Mouse (Mus musculus): ENCODE data around the gene Klf15. TPM values are rescaled to one million over a fixed set of nuclear protein-coding genes. Genes with fewer than 3 reads are reported as not detected.

Klf15 gene
- total RNA-seq, 1 experiment, result 6.4 TPM

DNA sequence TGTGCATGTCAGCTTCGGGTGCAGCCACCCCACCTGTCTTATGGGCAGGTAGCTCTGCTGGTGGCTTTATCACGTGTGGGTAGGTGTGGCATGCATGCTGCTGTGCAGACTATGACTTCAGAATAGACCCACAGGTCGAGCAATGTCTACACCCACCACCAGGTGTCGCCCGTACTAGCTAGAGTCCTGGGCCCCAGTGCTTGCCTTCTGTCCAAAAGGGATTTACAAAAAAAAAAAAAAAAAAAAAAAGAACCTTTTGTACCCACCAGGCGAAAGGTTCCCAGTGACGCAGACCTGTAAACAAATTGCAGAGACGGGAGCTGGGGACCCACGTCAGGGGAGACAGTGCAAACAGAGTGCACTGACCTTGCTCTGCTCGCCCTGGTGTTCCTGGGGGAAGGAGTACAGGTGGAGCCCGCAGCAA is 27.2 kb upstream of the Klf15 start:
- Histone ChIP-seq H3K27ac (ENCODE audit: insufficient read depth, low read depth, low read length, poor library complexity, severe bottlenecking) (peak overlapping the region; percentile 4; the same call in 1 of the 2 replicates), H3K9ac (ENCODE audit: insufficient read depth, low read depth, low read length, poor library complexity, severe bottlenecking) (peak overlapping the region; percentile 52; the same call in 1 of the 2 replicates), H3K9me3 (ENCODE audit: control insufficient read depth, insufficient read depth, low read depth, low read length) (no peaks in the 10 kb centered on the region), H3K36me3 (ENCODE audit: control insufficient read depth, insufficient read depth, low read length, poor library complexity, severe bottlenecking) (peaks cover 8% of the 10 kb centered on the region), H3K4me1 (ENCODE audit: control insufficient read depth in 2 of 2, insufficient read depth in 2 of 2, low read length in 2 of 2, poor library complexity in 1 of 2) (peaks cover 0 to 19% of the 10 kb centered on the region in 2 experiments; a peak in 3 of 4 replicates), H3K4me3 (ENCODE audit: insufficient read depth in 1 of 2, low read depth in 1 of 2, low read length in 2 of 2, poor library complexity in 1 of 2, severe bottlenecking in 1 of 2) (no peak overlapping the region)
- TF ChIP-seq CHD2 (IDR thresholded peaks at IDR 0.05; ENCODE audit: low read depth, low read length) (no peak), MAFK (IDR thresholded peaks at IDR 0.05; ENCODE audit: insufficient read depth, low read depth, low read length) (no peak), ZC3H11A (IDR thresholded peaks at IDR 0.05; ENCODE audit: borderline replicate concordance, low read depth, low read length) (peak; percentile 39; the same call in 1 of the 2 replicates), HCFC1 (IDR thresholded peaks at IDR 0.05; ENCODE audit: borderline replicate concordance, insufficient read depth, low read length) (no peak), ZNF384 (IDR thresholded peaks at IDR 0.05; ENCODE audit: low read depth, low read length) (peak; percentile 97)
- peak; percentile 83 for DNase-seq (ENCODE audit: low read depth, low spot score)
- in situ Hi-C loops (cut with MboI; ENCODE audit: low sequenced_read_pairs in 2 of 2, unreplicated experiment in 2 of 2), result no loop called here

- TF ChIP-seq CHD2 (IDR thresholded peaks at IDR 0.05; ENCODE audit: low read depth, low read length) (no peak), HCFC1 (IDR thresholded peaks at IDR 0.05; ENCODE audit: borderline replicate concordance, insufficient read depth, low read length) (no peak), ZNF384 (IDR thresholded peaks at IDR 0.05; ENCODE audit: low read depth, low read length) (no peak), MAFK (IDR thresholded peaks at IDR 0.05; ENCODE audit: insufficient read depth, low read depth, low read length) (no peak), ZC3H11A (IDR thresholded peaks at IDR 0.05; ENCODE audit: borderline replicate concordance, low read depth, low read length) (no peak)
- in situ Hi-C loops (cut with MboI; ENCODE audit: low sequenced_read_pairs in 2 of 2, unreplicated experiment in 2 of 2), result no loop called here
- peak overlapping the region; percentile 60; the same call in 1 of the 2 replicates for H3K9ac ChIP-seq (ENCODE audit: insufficient read depth, low read depth, low read length, poor library complexity, severe bottlenecking)
- peaks cover 8% of the 10 kb centered on the region for H3K36me3 ChIP-seq (ENCODE audit: control insufficient read depth, insufficient read depth, low read length, poor library complexity, severe bottlenecking)
- no peak for DNase-seq (ENCODE audit: low read depth, low spot score)
- H3K27ac ChIP-seq (ENCODE audit: insufficient read depth, low read depth, low read length, poor library complexity, severe bottlenecking), result peak overlapping the region; percentile 84
- no peaks in the 10 kb centered on the region for H3K9me3 ChIP-seq (ENCODE audit: control insufficient read depth, insufficient read depth, low read depth, low read length)
- no peak overlapping the region for H3K4me3 ChIP-seq (ENCODE audit: insufficient read depth in 1 of 2, low read depth in 1 of 2, low read length in 2 of 2, poor library complexity in 1 of 2, severe bottlenecking in 1 of 2)
- H3K4me1 ChIP-seq (ENCODE audit: control insufficient read depth in 2 of 2, insufficient read depth in 2 of 2, low read length in 2 of 2, poor library complexity in 1 of 2), result peaks cover 0 to 19% of the 10 kb centered on the region in 2 experiments; a peak in 3 of 4 replicates
These were observed 26.0 kb upstream of the Klf15 start for GRCm38 (mm10) chr6:90436192-90436907.

DNA sequence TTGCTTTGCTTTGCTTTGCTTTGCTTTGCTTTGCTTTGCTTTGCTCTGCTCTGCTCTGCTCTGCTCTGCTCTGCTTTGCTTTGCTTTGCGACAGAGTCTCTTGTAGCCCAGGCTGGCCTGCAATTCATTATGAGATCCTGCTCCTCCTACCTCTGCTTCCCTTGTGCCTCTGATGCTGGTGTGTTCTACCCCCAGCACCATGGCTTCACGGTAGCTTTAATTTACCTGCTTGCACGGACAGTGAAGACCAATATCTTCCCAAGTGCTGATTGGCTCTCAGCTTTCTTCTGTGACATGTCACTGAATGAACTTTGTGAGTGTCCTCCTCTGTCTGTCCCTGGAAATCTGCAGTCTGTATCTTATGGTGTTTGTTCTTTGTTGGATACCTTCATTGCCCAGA is 25.3 kb upstream of the Klf15 start:
- Histone ChIP-seq H3K9ac (ENCODE audit: insufficient read depth, low read depth, low read length, poor library complexity, severe bottlenecking) (peak overlapping the region; percentile 60; the same call in 1 of the 2 replicates), H3K9me3 (ENCODE audit: control insufficient read depth, insufficient read depth, low read depth, low read length) (no peaks in the 10 kb centered on the region), H3K27ac (ENCODE audit: insufficient read depth, low read depth, low read length, poor library complexity, severe bottlenecking) (peak overlapping the region; percentile 84), H3K36me3 (ENCODE audit: control insufficient read depth, insufficient read depth, low read length, poor library complexity, severe bottlenecking) (peaks cover 8% of the 10 kb centered on the region), H3K4me1 (ENCODE audit: control insufficient read depth in 2 of 2, insufficient read depth in 2 of 2, low read length in 2 of 2, poor library complexity in 1 of 2) (peaks cover 0 to 18% of the 10 kb centered on the region in 2 experiments; a peak in 3 of 4 replicates), H3K4me3 (ENCODE audit: insufficient read depth in 1 of 2, low read depth in 1 of 2, low read length in 2 of 2, poor library complexity in 1 of 2, severe bottlenecking in 1 of 2) (peak overlapping the region; percentile 27 to 47)
- TF ChIP-seq ZC3H11A (IDR thresholded peaks at IDR 0.05; ENCODE audit: borderline replicate concordance, low read depth, low read length), result no peak
- no peak for TF ChIP-seq HCFC1 (IDR thresholded peaks at IDR 0.05; ENCODE audit: borderline replicate concordance, insufficient read depth, low read length)
- no peak for TF ChIP-seq CHD2 (IDR thresholded peaks at IDR 0.05; ENCODE audit: low read depth, low read length)
- no peak for TF ChIP-seq MAFK (IDR thresholded peaks at IDR 0.05; ENCODE audit: insufficient read depth, low read depth, low read length)
- no peak for TF ChIP-seq ZNF384 (IDR thresholded peaks at IDR 0.05; ENCODE audit: low read depth, low read length)
- DNase-seq (ENCODE audit: low read depth, low spot score), result no peak
- in situ Hi-C loops (cut with MboI; ENCODE audit: low sequenced_read_pairs in 2 of 2, unreplicated experiment in 2 of 2), result no loop called here

DNA sequence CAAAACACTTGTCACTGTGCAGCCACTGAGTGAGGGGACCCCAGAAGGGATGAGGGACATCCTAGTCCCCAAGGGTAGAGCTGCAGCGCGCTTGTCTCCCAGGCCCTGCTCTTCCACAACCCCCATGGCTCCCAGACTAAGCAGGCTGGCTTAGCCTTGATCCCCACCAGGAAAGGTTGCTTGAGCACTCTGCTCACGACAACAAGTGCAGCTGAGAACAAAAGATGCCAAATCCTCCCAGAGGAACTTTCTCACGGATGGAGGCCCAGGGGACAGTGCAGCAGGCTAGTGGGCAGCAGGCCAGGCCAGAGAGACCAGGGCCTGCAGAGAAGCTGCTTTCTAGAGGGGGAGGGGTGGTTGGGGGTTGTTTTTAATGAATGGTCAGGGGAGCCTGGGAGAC is 15.5 kb upstream of the Klf15 start:
- Histone ChIP-seq H3K4me3 (ENCODE audit: insufficient read depth in 1 of 2, low read depth in 1 of 2, low read length in 2 of 2, poor library complexity in 1 of 2, severe bottlenecking in 1 of 2) (no peak overlapping the region), H3K9me3 (ENCODE audit: control insufficient read depth, insufficient read depth, low read depth, low read length) (no peaks in the 10 kb centered on the region), H3K27ac (ENCODE audit: insufficient read depth, low read depth, low read length, poor library complexity, severe bottlenecking) (no peak overlapping the region), H3K36me3 (ENCODE audit: control insufficient read depth, insufficient read depth, low read length, poor library complexity, severe bottlenecking) (no peaks in the 10 kb centered on the region; the same call in 1 of the 2 replicates), H3K9ac (ENCODE audit: insufficient read depth, low read depth, low read length, poor library complexity, severe bottlenecking) (no peak overlapping the region), H3K4me1 (ENCODE audit: control insufficient read depth in 2 of 2, insufficient read depth in 2 of 2, low read length in 2 of 2, poor library complexity in 1 of 2) (peaks cover 4 to 15% of the 10 kb centered on the region in 2 experiments; a peak in 2 of 4 replicates)
- no peak for DNase-seq (ENCODE audit: low read depth, low spot score)
- in situ Hi-C loops (cut with MboI; ENCODE audit: low sequenced_read_pairs in 2 of 2, unreplicated experiment in 2 of 2), result no loop called here
- TF ChIP-seq ZC3H11A (IDR thresholded peaks at IDR 0.05; ENCODE audit: borderline replicate concordance, low read depth, low read length) (no peak), ZNF384 (IDR thresholded peaks at IDR 0.05; ENCODE audit: low read depth, low read length) (no peak), HCFC1 (IDR thresholded peaks at IDR 0.05; ENCODE audit: borderline replicate concordance, insufficient read depth, low read length) (no peak), MAFK (IDR thresholded peaks at IDR 0.05; ENCODE audit: insufficient read depth, low read depth, low read length) (no peak), CHD2 (IDR thresholded peaks at IDR 0.05; ENCODE audit: low read depth, low read length) (no peak)

Data from ES-E14 (cell line).